Comparison of ENCODE assay signal across 9 mouse cellular contexts in genomic region chr2:125032258-125032973, GRCm38 (mm10). TPM values are rescaled to one million over a fixed set of nuclear protein-coding genes. Genes with fewer than 3 reads are reported as not detected.
DNase-seq lines count a peak whose midpoint lies in the region; ATAC-seq and TF ChIP-seq lines count a peak whose summit lies in the region.
"Had no signal": no experiment of that assay in that cellular context is flagged by ENCODE, and none has a peak within 500 bp of the region (broad histone marks: within the 10 kb centered on the region; RNA-seq: fewer than 3 reads in every experiment).

No protein-coding gene starts in this region.

- peak; percentile 39 for ATAC-seq in forebrain, embryonic 15.5 days (replicated peaks)
- no peak for ATAC-seq in forebrain, embryonic 11.5 days (replicated peaks; ENCODE audit: low FRiP score)
- ATAC-seq in midbrain, embryonic 15.5 days (replicated peaks) = peak; percentile 63
- ATAC-seq in inflammation-experienced regulatory T-cells, adult 6 months = no peak

- H3K4me3 ChIP-seq in forebrain, embryonic 15.5 days = no peak overlapping the region
- H3K4me3 ChIP-seq in forebrain, embryonic 11.5 days (ENCODE audit: low read depth, low read length) = no peak overlapping the region
- H3K4me3 ChIP-seq in embryonic fibroblast, embryonic 13.5 days (ENCODE audit: insufficient read depth, low read length) = no peak overlapping the region
- no peak overlapping the region for H3K4me3 ChIP-seq in midbrain, embryonic 15.5 days
- H3K4me3 ChIP-seq: myocyte had no signal

- H3K9ac ChIP-seq in forebrain, embryonic 15.5 days (replicated peaks) = no peak overlapping the region
- no peak overlapping the region for H3K9ac ChIP-seq in forebrain, embryonic 11.5 days (ENCODE audit: low read length)
- H3K9ac ChIP-seq in midbrain, embryonic 15.5 days = no peak overlapping the region

- H3K4me2 ChIP-seq in forebrain, embryonic 15.5 days (replicated peaks) = peak overlapping the region; percentile 4; the same call in 1 of the 2 replicates
- no peak overlapping the region for H3K4me2 ChIP-seq in forebrain, embryonic 11.5 days (ENCODE audit: low read depth, low read length, severe bottlenecking)
- no peak overlapping the region for H3K4me2 ChIP-seq in midbrain, embryonic 15.5 days

- WGBS in forebrain, embryonic 15.5 days = 66% methylated on average over 17 of the region's 17 CpGs
- 85% methylated on average over 17 of the region's 17 CpGs for whole genome bisulfite sequencing in forebrain, embryonic 11.5 days
- WGBS in midbrain, embryonic 15.5 days = 77% methylated on average over 17 of the region's 17 CpGs

- no peaks in the 10 kb centered on the region for H3K36me3 ChIP-seq in forebrain, embryonic 15.5 days
- no peaks in the 10 kb centered on the region for H3K36me3 ChIP-seq in forebrain, embryonic 11.5 days (ENCODE audit: control insufficient read depth, insufficient read depth, low read length)
- no peaks in the 10 kb centered on the region for H3K36me3 ChIP-seq in midbrain, embryonic 15.5 days (replicated peaks)

- H3K27me3 ChIP-seq in forebrain, embryonic 15.5 days = no peaks in the 10 kb centered on the region
- H3K27me3 ChIP-seq in forebrain, embryonic 11.5 days (ENCODE audit: control insufficient read depth, insufficient read depth, low read length) = no peaks in the 10 kb centered on the region
- H3K27me3 ChIP-seq in midbrain, embryonic 15.5 days (replicated peaks) = no peaks in the 10 kb centered on the region

- no peaks in the 10 kb centered on the region for H3K9me3 ChIP-seq in forebrain, embryonic 15.5 days
- no peaks in the 10 kb centered on the region for H3K9me3 ChIP-seq in forebrain, embryonic 11.5 days (ENCODE audit: control insufficient read depth, low read length)
- H3K9me3 ChIP-seq in midbrain, embryonic 15.5 days = no peaks in the 10 kb centered on the region

- TF ChIP-seq CTCF in embryonic fibroblast, embryonic 13.5 days (IDR thresholded peaks at IDR 0.05; ENCODE audit: borderline replicate concordance, insufficient read depth, low read length) = no peak

- no peak for DNase-seq in forebrain, embryonic 11.5 days (ENCODE audit: low spot score)
- peak; percentile 63 for DNase-seq in R1 (ENCODE audit: low read depth, low spot score)
- no peak for DNase-seq in heart, postnatal 4 days
- no peak for DNase-seq in thymus, postnatal 25 days

- peak overlapping the region; percentile 86 for H3K27ac ChIP-seq in forebrain, embryonic 15.5 days (replicated peaks)
- H3K27ac ChIP-seq in forebrain, embryonic 11.5 days (ENCODE audit: low read depth, low read length) = no peak overlapping the region
- H3K27ac ChIP-seq in embryonic fibroblast, embryonic 13.5 days (ENCODE audit: insufficient read depth, low read length) = peak overlapping the region; percentile 54
- peak overlapping the region; percentile 43 for H3K27ac ChIP-seq in midbrain, embryonic 15.5 days

- H3K4me1 ChIP-seq in forebrain, embryonic 15.5 days = peaks cover 25% of the 10 kb centered on the region
- no peaks in the 10 kb centered on the region for H3K4me1 ChIP-seq in forebrain, embryonic 11.5 days (replicated peaks; ENCODE audit: control insufficient read depth, insufficient read depth, low read length)
- no peaks in the 10 kb centered on the region for H3K4me1 ChIP-seq in embryonic fibroblast, embryonic 13.5 days (ENCODE audit: control insufficient read depth, insufficient read depth, low read length)
- H3K4me1 ChIP-seq in midbrain, embryonic 15.5 days = no peaks in the 10 kb centered on the region

- TF ChIP-seq POLR2A in embryonic fibroblast, embryonic 13.5 days (IDR thresholded peaks at IDR 0.05; ENCODE audit: low read depth, low read length) = no peak

RNA-seq across cellular contexts. Expression of gene Slc24a5, which starts 35.5 kb away (rescaled TPM):
- polyA plus RNA-seq in forebrain, embryonic 15.5 days (2015; fragmentation: Nextera tagmentation; extraction: Ambion mirVana) = 4.4 and 6.2 TPM in 2 replicates
- 5.8 and 7.6 TPM in 2 replicates for polyA plus RNA-seq in forebrain, embryonic 11.5 days (2014; fragmentation: Nextera tagmentation; extraction: Ambion mirVana)
- 0.25 TPM in 1 of 2 replicates, not detected in the other for polyA plus RNA-seq in embryonic fibroblast, embryonic 13.5 days (2011; ENCODE audit: insufficient read length, low read depth, missing spikeins)
- 4.0 and 4.8 TPM in 2 replicates for polyA plus RNA-seq in midbrain, embryonic 15.5 days (2015; fragmentation: Nextera tagmentation; extraction: Ambion mirVana)
- 10 to 100 TPM in 2 of 3 experiments, 1 to 10 TPM in 1; 2.5 to 16.6 (median 13.2) TPM for polyA plus RNA-seq in inflammation-experienced regulatory T-cells, adult 6 months (2017; shearing (Covaris generic))
- under 1 TPM; 0.43 to 0.71 TPM for total RNA-seq in heart, postnatal 4 days (2021)

Comparison
In these comparisons a context has a peak if more than half of its experiments do, and no peak if none do; other contexts are left out.
1. ATAC-seq: peak in forebrain, embryonic 15.5 days (single experiment) and midbrain, embryonic 15.5 days (single experiment); none in forebrain, embryonic 11.5 days (single experiment) and inflammation-experienced regulatory T-cells, adult 6 months (single experiment).